In genomic region chr2:178506056-178506455, GRCm38 (mm10) we compare ENCODE assay signal across 10 mouse cellular contexts.
DNase-seq lines count a peak whose midpoint lies in the region; ATAC-seq and TF ChIP-seq lines count a peak whose summit lies in the region.
"Had no signal": no experiment of that assay in that cellular context is flagged by ENCODE, and none has a peak within 500 bp of the region (broad histone marks: within the 10 kb centered on the region; RNA-seq: fewer than 3 reads in every experiment).

No protein-coding gene starts in this region.

- peak; percentile 54 for DNase-seq in layer of hippocampus, adult 11-12 months (ENCODE audit: low spot score)
- DNase-seq in layer of hippocampus, adult 9-10 months (ENCODE audit: low spot score), result no peak
- DNase-seq in liver, adult 2 months (ENCODE audit: extremely low read depth, low read depth, low spot score), result peak; percentile 30
- peak; percentile 64 for DNase-seq in thymus, postnatal 25 days
- no peak for DNase-seq in cerebellum, postnatal 4 days (ENCODE audit: low spot score in 2 of 2)

- no peak overlapping the region for H3K9ac ChIP-seq in liver, adult 2 months (ENCODE audit: low read depth, low read length)
- H3K9ac ChIP-seq in hindbrain, embryonic 12.5 days, result no peak overlapping the region
- H3K9ac ChIP-seq: forebrain, embryonic 12.5 days; limb, embryonic 12.5 days had no signal

- H3K9me3 ChIP-seq in hindbrain, embryonic 12.5 days (replicated peaks), result no peaks in the 10 kb centered on the region
- H3K9me3 ChIP-seq: forebrain, embryonic 12.5 days; limb, embryonic 12.5 days had no signal

- 13% methylated on average over 12 of the region's 12 CpGs for WGBS in liver, adult 2 months
- 63% methylated on average over 12 of the region's 12 CpGs for WGBS in hindbrain, embryonic 12.5 days

- H3K4me3 ChIP-seq in liver, adult 2 months (ENCODE audit: insufficient read depth, low read depth, low read length), result no peak overlapping the region
- no peak overlapping the region for H3K4me3 ChIP-seq in hindbrain, embryonic 12.5 days
- H3K4me3 ChIP-seq: forebrain, embryonic 12.5 days; limb, embryonic 12.5 days had no signal

- no peak for TF ChIP-seq POLR2A in liver, adult 2 months (IDR thresholded peaks at IDR 0.05; ENCODE audit: extremely low read depth, insufficient read depth, low read length)

- H3K79me2 ChIP-seq in liver, adult 2 months (ENCODE audit: control insufficient read depth, insufficient read depth, low read length), result no peaks in the 10 kb centered on the region

- H3K27me3 ChIP-seq in liver, adult 2 months (ENCODE audit: control insufficient read depth, insufficient read depth, low read length), result no peaks in the 10 kb centered on the region
- 0 out of 2 replicates have a peak, but pooled peaks cover 4% of the 10 kb centered on the region for H3K27me3 ChIP-seq in hindbrain, embryonic 12.5 days
- H3K27me3 ChIP-seq: forebrain, embryonic 12.5 days had no signal

- H3K36me3 ChIP-seq in liver, adult 2 months (ENCODE audit: control insufficient read depth, insufficient read depth, low read length), result no peaks in the 10 kb centered on the region
- no peaks in the 10 kb centered on the region for H3K36me3 ChIP-seq in hindbrain, embryonic 12.5 days
- H3K36me3 ChIP-seq: forebrain, embryonic 12.5 days; limb, embryonic 12.5 days had no signal

- peak; percentile 88 for ATAC-seq in megakaryocyte progenitor cell, adult 5-6 weeks (replicated peaks; ENCODE audit: poor library complexity)
- ATAC-seq in hindbrain, embryonic 12.5 days (ENCODE audit: low FRiP score), result no peak
- ATAC-seq in erythroblast, adult 5-6 weeks (replicated peaks; ENCODE audit: low FRiP score, poor library complexity, severe bottlenecking), result no peak

- peaks cover 2% of the 10 kb centered on the region; the same call in 1 of the 2 replicates for H3K4me1 ChIP-seq in liver, adult 2 months (ENCODE audit: control insufficient read depth, insufficient read depth, low read length)
- no peaks in the 10 kb centered on the region for H3K4me1 ChIP-seq in hindbrain, embryonic 12.5 days

- no peak for TF ChIP-seq CTCF in liver, adult 2 months (IDR thresholded peaks at IDR 0.05; ENCODE audit: low read depth, low read length)

- H3K4me2 ChIP-seq in hindbrain, embryonic 12.5 days (replicated peaks), result no peak overlapping the region
- H3K4me2 ChIP-seq: forebrain, embryonic 12.5 days; limb, embryonic 12.5 days had no signal

- H3K27ac ChIP-seq in liver, adult 2 months (replicated peaks; ENCODE audit: insufficient read depth, low read depth, low read length), result no peak overlapping the region
- no peak overlapping the region for H3K27ac ChIP-seq in hindbrain, embryonic 12.5 days
- H3K27ac ChIP-seq: forebrain, embryonic 12.5 days; limb, embryonic 12.5 days had no signal

Comparison
In these comparisons a context has a peak if more than half of its experiments do, and no peak if none do; other contexts are left out.
1. DNase-seq: peak in layer of hippocampus, adult 11-12 months (single experiment), liver, adult 2 months (single experiment) and thymus, postnatal 25 days (single experiment); none in layer of hippocampus, adult 9-10 months (single experiment) and cerebellum, postnatal 4 days (0 of 2).